Mouse (Mus musculus): ENCODE data around the gene Sel1l2. TPM values are rescaled to one million over a fixed set of nuclear protein-coding genes. Genes with fewer than 3 reads are reported as not detected.
"Not testable (repeated sequence)": the region's sequence is repeated elsewhere in the genome, so short reads cannot be mapped to it uniquely, and the experiment has no call there.

Gene Sel1l2
- total RNA-seq, 2 experiments from 2014 or later = not detected

DNA sequence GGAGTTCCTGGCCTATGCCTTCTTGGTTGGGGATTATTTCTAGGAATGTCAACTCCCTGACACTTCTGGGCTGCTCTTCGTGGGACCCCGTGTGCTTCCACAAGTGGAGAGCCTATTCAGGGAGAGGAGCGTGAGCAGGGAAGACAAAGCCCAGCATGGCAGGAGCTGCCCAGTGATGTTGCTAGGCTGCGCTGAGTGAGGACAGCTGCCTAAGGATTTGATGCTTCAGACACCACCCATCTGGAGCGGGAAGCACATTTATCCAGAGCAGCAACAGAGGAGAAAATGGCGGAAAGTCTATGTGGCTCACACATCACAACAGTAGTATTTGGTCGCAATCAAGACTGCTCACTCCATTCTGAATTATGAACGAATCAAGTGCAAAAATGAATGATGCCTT is 169.2 kb downstream of the Sel1l2 start:
- no peak for DNase-seq (ENCODE audit: low spot score in 2 of 2)
- intact Hi-C loops (cut with DNase I) = no loop called here

GRCm38 (mm10) chr2:140215965-140216364 is 173.5 kb downstream of the Sel1l2 start:
- DNase-seq (ENCODE audit: low spot score in 2 of 2) = no peak
- intact Hi-C loops (cut with DNase I) = no loop called here

GRCm38 (mm10) chr2:140215415-140215814 is 174.1 kb downstream of the Sel1l2 start:
- intact Hi-C loops (cut with DNase I) = no loop called here
- no peak for DNase-seq (ENCODE audit: low spot score in 2 of 2)

- intact Hi-C loops (cut with DNase I) = no loop called here
- DNase-seq (ENCODE audit: low spot score in 2 of 2) = no peak
Observed at GRCm38 (mm10) chr2:140214519-140215027, 174.9 kb downstream of the Sel1l2 start.

DNA sequence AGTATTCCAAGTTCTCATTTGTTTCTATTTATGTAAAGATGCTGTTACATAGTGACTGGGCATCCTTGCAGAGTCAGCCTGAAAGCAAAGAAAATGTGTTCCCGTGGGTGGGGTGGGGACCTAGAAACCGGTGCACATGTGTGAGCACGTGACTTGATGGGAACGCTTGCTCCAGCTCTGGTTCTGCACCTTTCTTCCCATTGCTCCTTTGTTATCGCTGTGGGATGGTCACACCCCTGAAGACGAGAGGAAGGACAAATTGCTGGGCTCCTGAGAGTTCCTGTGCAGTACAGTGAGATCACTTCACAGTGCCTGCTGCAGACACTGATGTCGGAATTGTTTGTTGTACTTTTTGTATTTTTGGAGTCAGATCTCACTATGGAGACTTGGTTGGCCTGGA is 185.8 kb downstream of the Sel1l2 start:
- intact Hi-C loops (cut with DNase I) = loop anchor here (5.0 kb wide), 1 partner anchor 224 kb away; no protein-coding TSS in a partner anchor
- DNase-seq (ENCODE audit: low spot score in 2 of 2) = no peak

DNA sequence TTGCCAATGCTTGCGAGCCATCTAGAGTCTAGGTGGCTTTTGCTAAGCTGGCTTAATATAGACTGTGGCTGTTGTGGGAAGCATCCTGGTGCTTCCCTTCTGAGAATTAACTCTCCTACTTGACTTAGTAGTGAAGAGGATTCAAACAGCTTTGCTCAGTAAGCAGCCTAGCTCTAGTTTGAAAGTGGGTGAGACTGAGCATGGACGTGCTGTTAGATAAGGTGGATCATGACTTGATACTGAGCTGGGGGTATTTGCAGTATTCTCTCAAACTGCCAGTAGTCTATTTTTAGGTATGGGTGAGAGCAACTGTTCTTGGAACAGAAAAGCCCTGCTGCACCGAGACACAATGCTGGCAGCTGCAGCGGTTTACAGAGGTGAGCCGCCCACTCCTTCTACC is 186.9 kb downstream of the Sel1l2 start:
- intact Hi-C loops (cut with DNase I) = loop anchor here (5.0 kb wide), 1 partner anchor 225 kb away; no protein-coding TSS in a partner anchor
- DNase-seq (ENCODE audit: low spot score in 2 of 2) = peak; percentile 30 to 43

DNA sequence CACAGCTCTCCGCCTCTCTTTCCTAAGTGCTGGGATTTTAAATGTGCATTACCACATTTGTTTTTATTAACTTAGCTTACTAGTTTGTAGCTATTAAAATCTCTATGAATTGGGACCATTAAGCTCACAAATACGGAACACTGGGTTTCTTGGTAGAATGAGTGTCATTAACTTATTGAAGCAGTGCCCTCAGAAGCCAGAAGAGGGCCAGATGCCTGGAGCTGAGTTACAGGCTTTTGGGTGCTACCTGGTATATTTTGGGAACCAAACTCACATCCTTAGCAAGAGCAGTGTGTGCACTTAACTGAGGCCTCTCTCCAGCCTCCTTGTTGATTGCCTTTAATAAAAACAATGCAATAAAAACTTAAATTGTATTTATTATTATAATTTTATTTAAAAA is 188.8 kb downstream of the Sel1l2 start:
- DNase-seq (ENCODE audit: low spot score in 2 of 2) = peak; percentile 16 to 40
- intact Hi-C loops (cut with DNase I) = loop anchor here (5.0 kb wide), 1 partner anchor 227 kb away; no protein-coding TSS in a partner anchor

- DNase-seq (ENCODE audit: low spot score in 2 of 2); intact Hi-C loops (cut with DNase I): not testable (repeated sequence)
Observed at GRCm38 (mm10) chr2:140185685-140186210, 203.8 kb downstream of the Sel1l2 start.

Other genes starting within 250 kb of the Sel1l2 start
- gene Gm17374, start 237.7 kb downstream of the Sel1l2 start, total RNA-seq (2021) = not detected
- gene Esf1, start 219.1 kb downstream of the Sel1l2 start, total RNA-seq (2021) = 10 to 100 TPM; 18.1 to 18.7 TPM
- 10 to 100 TPM; 49.5 to 49.7 TPM for gene Ndufaf5, start 219.1 kb downstream of the Sel1l2 start, total RNA-seq (2021)
- 10 to 100 TPM; 52.7 to 55.7 TPM for gene Macrod2, start 5.6 kb upstream of the Sel1l2 start, total RNA-seq (2021)

Measured in left cerebral cortex, postnatal 14 days (tissue).